In the genomic region with DNA sequence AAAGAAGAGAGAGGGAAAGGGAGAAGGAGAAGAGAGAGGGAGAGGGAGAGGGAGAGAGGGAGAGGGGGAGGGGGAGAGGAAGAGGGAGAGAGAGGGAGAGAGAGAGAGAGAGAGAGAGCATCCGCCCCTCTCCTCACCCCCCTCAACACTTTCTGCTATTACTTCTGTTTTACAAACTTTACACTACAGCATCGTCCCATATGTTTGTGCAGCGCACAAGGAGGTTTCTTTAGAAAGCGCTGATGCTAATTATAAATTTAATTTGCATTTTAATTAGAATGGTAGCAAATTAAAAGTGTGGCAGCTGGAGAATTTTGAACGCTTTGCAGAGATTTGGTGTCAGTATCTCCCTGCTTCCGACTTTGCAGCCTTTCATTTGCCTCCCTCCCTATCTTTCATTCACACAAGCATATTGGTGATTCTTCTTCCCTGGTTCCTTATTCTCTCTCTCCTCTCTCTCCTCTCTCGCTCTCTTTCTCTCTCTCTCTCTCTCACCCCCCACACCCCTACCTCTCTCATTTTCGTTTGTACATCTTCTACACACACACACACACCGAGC, we compare ENCODE assay signal across 22 mouse cellular contexts.
DNase-seq lines count a peak whose midpoint lies in the region; ATAC-seq and TF ChIP-seq lines count a peak whose summit lies in the region.
"Had no signal": no experiment of that assay in that cellular context is flagged by ENCODE, and none has a peak within 500 bp of the region (broad histone marks: within the 10 kb centered on the region; RNA-seq: fewer than 3 reads in every experiment).

No protein-coding gene starts in this region.

- peak overlapping the region; percentile 56 for H3K27ac ChIP-seq in forebrain, embryonic 12.5 days
- 0 out of 2 replicates have a peak overlapping the region, but pooled peaks have one; percentile 37 for H3K27ac ChIP-seq in hindbrain, embryonic 13.5 days
- H3K27ac ChIP-seq in limb, embryonic 10.5 days = no peak overlapping the region
- H3K27ac ChIP-seq: liver, embryonic 14.5 days; neural tube, embryonic 12.5 days had no signal

- no peak overlapping the region for H3K9ac ChIP-seq in forebrain, embryonic 12.5 days
- no peak overlapping the region for H3K9ac ChIP-seq in hindbrain, embryonic 13.5 days
- H3K9ac ChIP-seq: heart, embryonic 15.5 days; liver, embryonic 14.5 days; lung, embryonic 14.5 days; neural tube, embryonic 12.5 days had no signal

- H3K36me3 ChIP-seq in forebrain, embryonic 12.5 days (replicated peaks) = no peaks in the 10 kb centered on the region
- no peaks in the 10 kb centered on the region for H3K36me3 ChIP-seq in hindbrain, embryonic 13.5 days
- H3K36me3 ChIP-seq in limb, embryonic 10.5 days = no peaks in the 10 kb centered on the region
- H3K36me3 ChIP-seq: heart, embryonic 15.5 days; neural tube, embryonic 12.5 days had no signal

- no peaks in the 10 kb centered on the region for H3K9me3 ChIP-seq in forebrain, embryonic 12.5 days
- H3K9me3 ChIP-seq in hindbrain, embryonic 13.5 days = no peaks in the 10 kb centered on the region
- H3K9me3 ChIP-seq in limb, embryonic 10.5 days (replicated peaks) = no peaks in the 10 kb centered on the region
- H3K9me3 ChIP-seq: heart, embryonic 15.5 days; neural tube, embryonic 12.5 days had no signal

- H3K4me2 ChIP-seq in forebrain, embryonic 12.5 days = no peak overlapping the region
- no peak overlapping the region for H3K4me2 ChIP-seq in hindbrain, embryonic 13.5 days
- H3K4me2 ChIP-seq: lung, embryonic 14.5 days; neural tube, embryonic 12.5 days had no signal

- TF ChIP-seq POLR2A in brain, embryonic 14.5 days (IDR thresholded peaks at IDR 0.05; ENCODE audit: borderline replicate concordance, extremely low read depth, insufficient read depth, insufficient read length, poor library complexity, severe bottlenecking) = no peak

- no peak for TF ChIP-seq CTCF in brain, embryonic 14.5 days (IDR thresholded peaks at IDR 0.05; ENCODE audit: borderline replicate concordance, extremely low read depth, insufficient read depth, insufficient read length)

- DNase-seq in layer of hippocampus, adult 9-11 months = peak; percentile 6
- no peak for DNase-seq in layer of hippocampus, postnatal 10 days (ENCODE audit: low spot score in 2 of 2)
- DNase-seq in brain, embryonic 14.5 days (ENCODE audit: low read depth) = peak; percentile 87
- DNase-seq in limb, embryonic 10.5 days (ENCODE audit: low spot score) = no peak
- DNase-seq in kidney, adult 8-10 months = no peak
- no peak for DNase-seq in cerebellum, adult 8-10 months
- DNase-seq: adrenal gland, postnatal 10 days; cerebellum, adult 9-11 months; gastrocnemius, postnatal 36 days; heart, postnatal 36 days; kidney, adult 2 months; kidney, postnatal 14 days; lung, embryonic 14.5 days; lung, postnatal 36 days; thymus, postnatal 25 days had no signal

- no peaks in the 10 kb centered on the region; the same call in 1 of the 2 replicates for H3K27me3 ChIP-seq in forebrain, embryonic 12.5 days
- H3K27me3 ChIP-seq in hindbrain, embryonic 13.5 days = peaks cover 3% of the 10 kb centered on the region; the same call in 1 of the 2 replicates
- no peaks in the 10 kb centered on the region for H3K27me3 ChIP-seq in limb, embryonic 10.5 days (ENCODE audit: low read depth, poor library complexity, severe bottlenecking)
- H3K27me3 ChIP-seq: heart, embryonic 15.5 days; megakaryocyte, embryonic 14.5 days; neural tube, embryonic 12.5 days had no signal

- peak; percentile 75; the same call in 1 of the 2 replicates for ATAC-seq in forebrain, embryonic 12.5 days (ENCODE audit: low FRiP score)
- ATAC-seq in hindbrain, embryonic 13.5 days (ENCODE audit: low FRiP score) = no peak
- ATAC-seq: activated CD4-positive, CD25-positive, alpha-beta regulatory T cell, adult 4 months had no signal

- peaks cover 14% of the 10 kb centered on the region for H3K4me1 ChIP-seq in forebrain, embryonic 12.5 days
- H3K4me1 ChIP-seq in hindbrain, embryonic 13.5 days (replicated peaks) = peaks cover 25% of the 10 kb centered on the region
- H3K4me1 ChIP-seq in limb, embryonic 10.5 days = no peaks in the 10 kb centered on the region
- H3K4me1 ChIP-seq: megakaryocyte, embryonic 14.5 days; neural tube, embryonic 12.5 days had no signal

- no peak overlapping the region for H3K4me3 ChIP-seq in forebrain, embryonic 12.5 days (replicated peaks)
- H3K4me3 ChIP-seq in hindbrain, embryonic 13.5 days = no peak overlapping the region
- no peak overlapping the region for H3K4me3 ChIP-seq in limb, embryonic 10.5 days
- H3K4me3 ChIP-seq: heart, embryonic 15.5 days; megakaryocyte, embryonic 14.5 days; neural tube, embryonic 12.5 days had no signal

- 44% methylated on average over 9 of the region's 9 CpGs for WGBS in forebrain, embryonic 12.5 days
- 41% methylated on average over 9 of the region's 9 CpGs for WGBS in hindbrain, embryonic 13.5 days
- WGBS in limb, embryonic 10.5 days = 77% methylated on average over 9 of the region's 9 CpGs

Comparison
In these comparisons a context has a peak if more than half of its experiments do, and no peak if none do; other contexts are left out.
1. DNase-seq: peak in layer of hippocampus, adult 9-11 months (single experiment) and brain, embryonic 14.5 days (single experiment); none in layer of hippocampus, postnatal 10 days (0 of 2), limb, embryonic 10.5 days (single experiment), kidney, adult 8-10 months (0 of 2) and cerebellum, adult 8-10 months (single experiment).